Mouse (Mus musculus): ENCODE measurements around the gene Cacng7.

Gene Cacng7

GRCm38 (mm10) chr7:3303276-3303781, 29.4 kb upstream of the Cacng7 start:
- DNase-seq, result peak; percentile 50

- no peak for DNase-seq
Measured at GRCm38 (mm10) chr7:3303789-3304188, 29.0 kb upstream of the Cacng7 start.

- no peak for DNase-seq
Measured at GRCm38 (mm10) chr7:3304298-3304697, 28.5 kb upstream of the Cacng7 start.

DNA sequence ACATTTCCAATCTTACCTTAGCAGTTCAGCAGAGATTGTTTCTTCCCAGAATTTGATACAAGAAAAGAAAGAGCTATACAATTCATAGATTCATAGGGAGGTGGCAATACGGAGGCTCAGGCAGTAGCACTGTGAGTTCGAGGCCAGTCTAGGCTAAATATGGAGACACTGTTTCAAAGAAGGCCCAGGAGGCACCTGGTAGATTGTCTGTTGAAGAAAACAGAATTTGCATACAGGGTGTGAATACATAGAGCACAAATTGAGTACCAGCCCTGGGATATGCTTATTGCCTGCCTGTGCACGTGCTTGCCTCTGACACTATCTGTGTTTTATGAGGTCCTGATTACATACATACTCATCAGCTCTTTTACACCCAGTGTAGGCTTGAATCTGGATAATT, 26.4 kb upstream of the Cacng7 start:
- no peak for DNase-seq

GRCm38 (mm10) chr7:3308646-3309045, 24.1 kb upstream of the Cacng7 start:
- no peak for DNase-seq

GRCm38 (mm10) chr7:3310233-3310632, 22.5 kb upstream of the Cacng7 start:
- no peak for DNase-seq

DNA sequence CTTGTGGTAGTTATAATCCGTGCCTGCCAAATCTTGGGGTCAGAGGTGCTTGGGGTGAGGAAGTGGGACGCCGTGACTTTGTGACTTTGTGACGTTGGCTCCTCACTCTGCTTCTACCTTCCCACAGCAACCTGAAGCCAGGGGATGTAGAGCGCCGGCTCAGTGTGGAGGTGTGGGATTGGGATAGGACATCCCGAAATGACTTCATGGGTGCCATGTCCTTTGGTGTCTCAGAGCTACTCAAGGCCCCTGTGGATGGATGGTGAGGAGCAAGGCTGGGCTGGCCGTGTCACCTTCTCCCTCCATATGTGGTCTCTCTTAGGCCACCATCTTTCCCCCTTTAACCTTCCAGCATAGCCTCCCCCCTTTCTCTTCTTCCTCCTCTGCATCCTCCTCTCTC, 19.2 kb upstream of the Cacng7 start:
- DNase-seq, result no peak

DNA sequence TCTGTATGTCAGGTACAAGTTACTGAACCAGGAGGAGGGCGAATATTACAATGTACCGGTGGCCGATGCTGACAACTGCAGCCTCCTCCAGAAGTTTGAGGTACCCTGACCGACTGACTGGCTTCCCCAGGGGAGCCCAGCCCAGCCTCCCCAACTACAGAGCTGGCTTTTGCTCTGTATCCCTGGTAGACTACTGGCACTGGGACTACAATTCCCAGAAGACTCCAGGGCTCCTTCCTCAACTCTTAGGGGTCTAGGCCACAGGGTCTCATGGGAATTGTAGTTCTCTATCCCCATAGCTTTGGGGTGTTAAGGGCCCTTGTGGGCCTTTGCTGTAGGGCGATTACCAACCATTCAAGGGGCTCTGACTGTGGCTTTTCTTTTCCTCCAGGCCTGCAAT, 18.6 kb upstream of the Cacng7 start:
- no peak for DNase-seq

DNA sequence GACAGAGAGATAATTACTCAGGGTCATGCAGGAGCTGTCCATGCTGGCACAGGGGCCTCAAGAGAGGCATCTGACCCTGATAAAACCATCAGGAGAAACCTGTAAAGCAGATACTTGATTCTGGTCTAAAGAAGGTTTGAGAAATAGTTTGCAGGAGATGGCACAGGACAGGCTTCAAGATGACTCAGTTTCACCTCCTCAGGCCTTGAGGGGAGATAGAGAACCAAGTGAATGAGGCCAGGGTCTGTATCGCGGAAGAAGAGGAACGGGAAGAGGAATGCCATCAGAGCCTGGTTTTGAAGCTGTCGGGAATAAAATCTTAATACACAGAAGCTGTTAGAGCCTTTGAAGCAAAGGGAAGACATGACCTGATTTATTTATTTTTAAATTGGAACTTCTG, 15.1 kb upstream of the Cacng7 start:
- DNase-seq, result no peak

DNA sequence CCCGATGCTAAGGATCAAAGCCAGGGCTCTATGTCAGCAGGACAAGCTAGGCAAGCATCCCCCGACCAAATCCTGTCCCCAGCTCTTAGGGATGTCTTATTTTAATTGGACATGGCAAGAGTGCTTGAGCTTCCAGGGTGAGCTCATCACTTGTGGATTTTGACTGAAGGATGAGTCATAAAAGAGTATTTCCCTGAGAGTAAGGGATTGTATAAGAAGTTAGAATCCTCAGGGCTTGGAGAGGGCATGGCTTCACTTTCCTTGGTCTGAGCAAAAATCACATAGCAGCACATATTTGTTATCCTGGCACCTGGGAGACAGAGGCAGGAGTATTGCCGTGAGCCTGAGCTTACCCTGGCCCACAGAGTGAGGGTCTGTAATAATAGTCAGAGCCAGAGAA, 11.9 kb upstream of the Cacng7 start:
- no peak for DNase-seq

DNA sequence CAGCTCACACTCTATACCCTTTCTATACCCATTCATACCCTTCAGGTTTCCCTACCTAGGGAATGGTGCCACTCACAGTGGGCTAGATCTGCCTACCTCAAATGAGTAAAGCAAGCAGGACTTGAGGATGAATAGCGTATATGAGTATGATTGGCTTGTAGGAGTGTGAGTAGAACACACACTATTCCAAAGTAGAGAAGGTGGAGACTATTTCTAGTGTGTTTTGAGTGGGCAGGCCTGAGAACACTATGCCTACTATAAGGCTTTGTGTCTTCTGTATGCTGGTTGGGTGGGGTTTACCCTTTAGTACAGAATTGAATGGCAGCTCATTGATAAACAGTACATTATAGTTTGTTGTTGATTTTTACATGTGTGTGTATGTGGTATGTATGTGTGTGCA, 8.9 kb upstream of the Cacng7 start:
- DNase-seq, result no peak

DNA sequence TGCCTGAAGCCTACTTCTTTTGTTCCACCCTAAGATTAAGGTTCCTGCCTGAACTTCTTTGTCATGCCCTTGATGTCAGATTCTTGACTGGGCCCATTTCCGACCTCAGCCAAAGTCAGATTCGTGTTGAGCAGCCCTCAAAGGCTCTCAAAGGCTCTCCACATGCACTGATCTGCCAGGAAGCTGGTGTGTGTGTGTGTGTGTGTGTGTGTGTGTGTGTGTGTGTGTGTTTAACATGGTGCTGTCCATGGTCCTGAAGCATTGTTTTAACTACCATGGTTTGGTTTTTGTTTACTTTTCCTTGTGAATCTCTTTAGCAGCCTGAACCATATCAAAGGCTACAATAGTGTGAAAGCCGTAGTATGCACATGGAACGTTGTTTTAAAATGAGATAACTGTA, 4.8 kb upstream of the Cacng7 start:
- no peak for DNase-seq

GRCm38 (mm10) chr7:3329776-3330546, 2.8 kb upstream of the Cacng7 start:
- peak; percentile 79 for DNase-seq

GRCm38 (mm10) chr7:3331171-3331570, 1.6 kb upstream of the Cacng7 start:
- no peak for DNase-seq

DNA sequence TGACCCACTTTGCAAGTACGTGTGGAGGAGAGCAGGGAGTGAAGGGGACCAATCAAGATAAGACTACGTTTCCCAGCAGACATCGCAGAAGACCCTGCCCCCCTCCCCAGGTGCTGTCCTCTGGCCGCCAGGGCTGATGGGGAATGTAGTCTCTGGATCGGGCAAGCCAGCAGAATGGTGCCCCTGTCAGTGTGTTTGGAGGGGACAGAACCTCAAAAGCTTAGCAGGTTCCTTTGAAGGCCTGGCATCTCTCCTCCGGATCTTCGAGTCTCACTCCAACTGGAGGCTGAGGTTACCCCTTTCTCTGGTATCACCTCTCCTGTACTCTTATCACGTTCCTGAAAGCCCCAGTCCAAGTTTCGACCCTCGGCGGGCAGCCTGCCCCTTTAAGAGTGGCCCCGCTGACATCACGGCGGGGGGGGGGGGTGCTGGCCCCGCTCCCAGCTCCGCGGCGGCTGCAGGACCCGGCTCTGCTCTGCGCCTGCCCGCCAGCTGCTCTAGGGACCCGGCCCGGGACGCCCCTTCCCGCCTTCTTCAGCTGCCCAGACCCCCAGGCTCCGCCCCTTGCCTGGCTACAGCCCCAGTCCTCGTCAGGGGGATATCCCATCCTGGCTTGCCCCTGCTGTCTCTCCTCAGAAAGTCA, 1.1 kb upstream of the Cacng7 start:
- DNase-seq, result peak; percentile 27

- DNase-seq, result no peak
Measured at GRCm38 (mm10) chr7:3332224-3332615, 535 bp upstream of the Cacng7 start.

DNA sequence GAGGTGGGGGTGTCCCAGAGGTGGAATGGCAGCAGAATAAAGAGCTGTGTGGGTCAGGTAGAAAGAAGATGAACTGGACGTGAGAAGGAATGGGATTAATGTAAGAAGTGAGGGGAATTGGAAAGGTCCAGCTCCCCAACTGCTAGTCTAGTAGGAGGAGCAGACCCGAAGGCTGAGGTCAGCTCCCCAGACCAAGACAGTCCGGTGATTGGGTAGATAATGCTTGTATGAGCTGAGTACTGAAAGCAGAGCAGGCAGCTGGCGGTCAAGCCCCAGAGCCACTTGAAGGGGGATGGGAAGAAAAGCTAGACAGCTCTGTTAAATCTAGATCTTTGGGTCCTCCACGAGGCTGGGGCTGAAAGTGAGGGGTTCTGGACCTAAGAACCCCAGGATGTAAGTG, 787 bp downstream of the Cacng7 start:
- no peak for DNase-seq

DNA sequence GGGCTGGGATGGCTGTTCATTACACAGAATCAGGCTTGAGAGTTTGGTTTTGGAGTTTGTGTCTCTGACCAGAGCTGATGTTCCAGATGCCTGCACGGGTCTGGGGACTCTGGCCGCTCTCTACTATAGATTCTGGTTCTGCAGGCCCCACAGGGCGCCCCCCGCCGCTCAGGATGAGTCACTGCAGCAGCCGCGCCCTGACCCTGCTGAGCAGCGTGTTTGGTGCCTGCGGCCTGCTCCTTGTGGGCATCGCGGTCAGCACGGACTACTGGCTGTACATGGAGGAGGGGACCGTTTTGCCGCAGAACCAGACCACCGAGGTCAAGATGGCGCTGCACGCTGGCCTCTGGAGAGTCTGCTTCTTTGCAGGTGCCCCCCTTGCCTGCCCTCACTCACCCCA, 3.7 kb downstream of the Cacng7 start:
- DNase-seq, result no peak

DNA sequence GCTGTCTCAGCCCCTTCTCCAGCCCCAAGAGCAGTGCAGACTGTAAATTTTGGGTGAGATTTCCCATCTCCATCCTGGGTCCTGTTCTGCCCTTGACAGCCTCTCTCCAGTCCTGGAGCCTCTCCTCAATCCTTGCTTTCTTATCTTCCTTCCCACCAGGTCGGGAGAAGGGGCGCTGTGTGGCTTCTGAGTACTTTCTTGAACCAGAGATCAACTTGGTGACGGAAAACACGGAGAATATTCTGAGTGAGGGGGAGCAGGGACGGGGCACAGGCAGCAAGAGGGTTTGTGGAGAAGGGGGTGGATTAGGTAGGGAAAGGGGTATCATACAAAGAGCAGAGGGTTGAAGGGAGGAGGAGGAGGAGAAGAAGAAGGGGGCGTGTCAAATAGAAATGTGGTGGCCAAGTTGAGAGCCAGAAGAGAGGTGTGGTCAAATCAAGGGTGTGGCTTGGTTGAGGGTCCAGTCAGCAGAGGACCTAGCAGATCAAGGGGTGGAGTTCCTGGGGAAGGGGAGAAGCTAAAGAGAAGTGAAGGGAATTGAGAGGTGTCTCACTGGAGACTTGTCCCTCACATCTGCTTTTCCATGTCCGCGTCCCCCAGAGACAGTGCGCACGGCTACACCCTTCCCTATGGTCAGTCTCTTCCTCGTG, 5.7 kb downstream of the Cacng7 start:
- DNase-seq, result no peak

DNA sequence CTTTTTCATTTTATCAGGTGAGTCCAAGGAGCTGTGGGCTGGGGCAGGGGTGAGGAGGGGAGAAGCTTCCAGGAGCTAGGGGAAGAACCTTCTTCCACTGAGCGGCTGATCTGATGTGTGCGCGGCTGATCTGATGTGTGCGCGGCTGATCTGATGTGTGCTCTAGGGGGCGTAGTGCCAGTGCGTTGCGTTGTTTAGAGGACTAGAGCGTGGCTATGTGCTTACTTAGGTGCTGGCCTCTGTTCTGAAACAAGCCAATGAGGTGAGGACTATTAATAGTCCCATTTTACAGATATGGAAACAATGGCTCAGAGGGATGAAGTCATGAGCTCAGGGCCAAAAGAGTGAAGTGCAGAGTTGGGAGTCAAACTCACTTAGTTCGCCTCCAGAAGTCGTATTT, 6.3 kb downstream of the Cacng7 start:
- no peak for DNase-seq

DNA sequence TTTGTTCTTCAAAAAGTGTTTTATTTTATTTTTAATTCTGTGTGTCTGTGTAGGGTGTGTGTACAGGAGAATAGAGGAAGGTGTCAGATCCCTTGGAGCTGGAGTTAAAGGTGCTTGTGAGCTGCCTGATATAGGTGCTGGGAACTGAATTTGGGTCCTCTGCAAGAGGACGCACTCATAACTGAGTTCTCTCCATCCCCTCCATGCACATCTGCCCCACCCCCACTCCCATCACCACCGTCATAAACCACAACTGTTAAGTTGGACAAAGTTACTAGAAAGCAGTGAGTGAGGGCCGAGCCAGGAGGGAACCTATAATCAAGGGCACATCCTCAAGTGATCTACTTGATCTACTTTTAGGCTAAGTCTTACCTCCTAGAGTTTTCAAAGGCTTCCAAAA, 11.1 kb downstream of the Cacng7 start:
- DNase-seq, result no peak

- no peak for DNase-seq
Measured at GRCm38 (mm10) chr7:3345301-3345700, 12.5 kb downstream of the Cacng7 start.

DNA sequence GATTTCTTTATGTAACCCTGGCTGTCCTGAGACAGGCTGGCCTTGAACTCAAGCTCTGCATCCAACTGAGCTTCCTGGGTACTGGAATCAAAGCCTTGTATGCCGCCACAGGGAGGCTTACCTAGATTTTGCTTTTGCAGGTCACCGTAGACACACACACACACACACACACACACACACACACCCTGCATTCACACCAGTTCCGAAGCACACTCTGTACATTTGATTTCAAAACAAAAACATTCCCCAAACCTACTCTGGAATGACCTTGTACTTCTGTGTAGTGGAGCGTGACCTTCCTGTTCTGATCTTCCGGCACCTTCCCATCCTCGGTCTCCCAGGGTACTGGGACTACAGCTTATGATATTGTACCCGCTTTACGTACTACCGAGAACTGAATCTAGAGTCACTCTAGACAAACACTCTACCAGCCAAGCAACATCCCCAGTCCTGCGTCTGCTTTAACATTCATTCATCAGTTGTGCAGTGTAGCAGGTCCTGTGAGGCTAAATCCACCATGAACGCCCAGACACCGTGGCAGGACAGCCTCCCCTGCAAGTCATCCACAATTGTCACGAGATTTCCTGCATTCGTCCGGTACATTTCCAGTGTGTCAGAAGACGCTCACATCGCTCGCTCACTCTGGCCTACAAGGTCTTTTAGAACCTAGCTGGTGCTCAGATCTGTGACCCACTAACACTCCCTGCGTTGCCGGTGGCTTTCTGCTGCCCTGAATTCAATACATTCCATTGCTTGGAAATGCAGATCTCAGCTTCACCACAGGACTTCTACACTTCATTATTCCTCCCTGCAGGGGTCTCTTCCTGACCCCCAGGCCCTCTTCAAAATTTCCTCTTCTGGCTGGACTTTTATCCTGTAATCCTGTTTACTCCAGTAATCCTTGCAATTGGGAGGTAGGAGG, 14.9 kb downstream of the Cacng7 start:
- no peak for DNase-seq
